Mouse (Mus musculus) brain, embryonic 14.5 days (tissue): ENCODE measurements around the gene Capn13. TPM values are rescaled to one million over a fixed set of nuclear protein-coding genes. Genes with fewer than 3 reads are reported as not detected.
A peak's percentile ranks its signal among the peaks of the same experiment; 100 is the strongest.

ENCODE experiments used
- DNase-seq: peaks from one replicate; pipeline ENCODE4 v3.0.0-alpha.2; 2011; ENCODE audit warnings: low read depth
- CTCF ChIP-seq: fragments of 200-500 bp; IDR thresholded peaks from 2 replicates; pipeline ENCODE4 v1.5.1; 2012; ENCODE audit warnings: inconsistent platforms, mild to moderate bottlenecking, moderate library complexity, borderline replicate concordance; ENCODE audit not compliant: insufficient read depth, insufficient read length; ENCODE audit errors: extremely low read depth
- POLR2A ChIP-seq: fragments of 200-500 bp; IDR thresholded peaks from 2 replicates; pipeline ENCODE4 v1.6.1; 2012; ENCODE audit warnings: mild to moderate bottlenecking, inconsistent platforms, borderline replicate concordance; ENCODE audit not compliant: poor library complexity, insufficient read depth, insufficient read length, severe bottlenecking; ENCODE audit errors: extremely low read depth
- polyA plus RNA-seq: library from polyadenylated mRNA; depleted of rRNA; stranded (reverse); fragments of >200 nt; gene quantifications from 2 replicates; pipeline ENCODE4 v1.2.3, GENCODE M21; 2012; rRNA removed

Gene Capn13
- polyA plus RNA-seq = not detected in 2 replicates

DNA sequence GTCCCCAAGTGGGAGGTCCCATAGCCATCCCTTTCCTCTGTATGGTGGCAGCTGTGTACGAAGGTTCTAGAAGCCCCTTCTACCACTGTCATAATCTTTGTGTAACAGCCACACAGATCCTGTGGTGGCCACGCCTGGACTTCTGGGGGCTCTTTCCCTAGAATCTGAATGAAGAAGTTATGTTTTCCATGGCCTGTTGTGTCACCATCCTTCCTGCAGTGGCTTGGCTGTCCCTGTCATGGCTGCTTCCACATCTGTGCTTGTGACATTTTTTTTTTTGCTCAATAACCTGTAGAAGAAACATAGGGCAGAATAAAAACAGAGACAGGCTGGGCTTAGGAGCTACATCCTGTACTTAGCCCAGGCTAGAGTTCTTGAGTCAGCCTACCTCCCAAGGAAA lies at the start of gene Capn13:
Gene Capn13, minus strand, starts transcription at position 5 of the 400 bp plus-strand sequence.
- no peak for TF ChIP-seq CTCF
- TF ChIP-seq POLR2A = no peak
- DNase-seq = no peak

GRCm38 (mm10) chr17:73449104-73449503 lies 48.4 kb upstream of the Capn13 start:
- TF ChIP-seq POLR2A = no peak
- TF ChIP-seq CTCF = no peak
- DNase-seq = no peak

GRCm38 (mm10) chr17:73440798-73441197 lies 40.1 kb upstream of the Capn13 start:
- TF ChIP-seq CTCF (no peak), POLR2A (no peak)
- no peak for DNase-seq

GRCm38 (mm10) chr17:73432564-73433006 lies 31.9 kb upstream of the Capn13 start:
- TF ChIP-seq POLR2A (no peak), CTCF (no peak)
- no peak for DNase-seq

GRCm38 (mm10) chr17:73432058-73432457 lies 31.4 kb upstream of the Capn13 start:
- DNase-seq = no peak
- TF ChIP-seq CTCF (no peak), POLR2A (no peak)

- TF ChIP-seq POLR2A = no peak
- TF ChIP-seq CTCF = no peak
- DNase-seq = peak; percentile 69
These were observed 16.7 kb upstream of the Capn13 start for GRCm38 (mm10) chr17:73417382-73417781.

DNA sequence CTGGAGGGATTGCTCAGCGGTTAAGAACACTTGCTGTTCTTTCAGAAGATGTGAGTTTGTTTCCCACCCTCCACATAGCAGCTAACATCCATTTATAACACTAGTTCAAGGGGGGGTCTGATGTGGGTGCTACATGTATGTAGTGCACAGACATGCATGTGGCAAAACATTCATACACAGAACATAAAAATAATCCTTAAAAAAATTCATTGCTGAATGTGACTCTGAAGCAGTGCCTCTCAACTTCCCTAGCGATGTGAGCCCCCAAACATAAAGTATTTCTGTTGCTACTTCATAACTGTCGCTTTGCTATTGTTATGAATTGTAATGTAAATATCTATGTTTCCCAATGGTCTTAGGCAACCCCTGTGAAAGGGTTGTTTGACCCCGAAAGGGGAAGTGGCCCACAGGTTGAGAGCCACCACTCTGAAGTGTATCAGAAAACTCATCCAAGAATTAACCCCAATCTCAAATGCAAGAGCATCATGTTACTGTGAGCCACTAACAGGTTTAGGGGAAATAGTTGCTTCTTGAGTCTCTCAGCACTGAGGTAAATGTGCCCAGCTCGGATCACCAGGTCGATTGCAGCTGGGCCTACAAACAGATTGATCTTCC lies 15.6 kb upstream of the Capn13 start:
- DNase-seq = no peak
- TF ChIP-seq POLR2A (no peak), CTCF (no peak)

GRCm38 (mm10) chr17:73411817-73412216 lies 11.2 kb upstream of the Capn13 start:
- no peak for TF ChIP-seq CTCF
- no peak for TF ChIP-seq POLR2A
- no peak for DNase-seq

GRCm38 (mm10) chr17:73401272-73401671 lies 606 bp upstream of the Capn13 start:
- TF ChIP-seq POLR2A (no peak), CTCF (no peak)
- no peak for DNase-seq

DNA sequence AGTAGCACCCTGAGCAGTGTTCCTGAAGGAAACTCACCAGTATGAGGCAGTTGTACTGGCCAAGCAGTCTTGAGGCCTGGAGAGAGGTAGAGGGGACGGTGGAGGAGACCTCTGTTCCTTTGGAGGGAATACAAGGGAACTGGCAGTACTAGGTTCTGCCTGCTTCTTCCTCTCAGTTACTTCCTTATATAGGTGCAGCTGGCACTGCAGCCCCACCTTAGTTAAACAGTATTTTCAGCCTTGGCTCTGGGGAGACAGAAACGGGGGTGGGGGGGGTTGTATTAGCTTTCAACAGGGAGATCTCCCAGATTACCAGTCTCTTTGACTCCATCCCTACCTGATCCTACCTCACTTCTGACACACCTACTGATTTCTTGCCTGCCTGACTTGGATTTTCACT lies 1.5 kb downstream of the Capn13 start:
- DNase-seq = no peak

GRCm38 (mm10) chr17:73393361-73393760 lies 7.3 kb downstream of the Capn13 start:
- TF ChIP-seq POLR2A = no peak
- no peak for TF ChIP-seq CTCF
- DNase-seq = no peak

More for the DNA sequence above, 1.5 kb downstream of the Capn13 start:
- TF ChIP-seq CTCF (no peak), POLR2A (no peak)

DNA sequence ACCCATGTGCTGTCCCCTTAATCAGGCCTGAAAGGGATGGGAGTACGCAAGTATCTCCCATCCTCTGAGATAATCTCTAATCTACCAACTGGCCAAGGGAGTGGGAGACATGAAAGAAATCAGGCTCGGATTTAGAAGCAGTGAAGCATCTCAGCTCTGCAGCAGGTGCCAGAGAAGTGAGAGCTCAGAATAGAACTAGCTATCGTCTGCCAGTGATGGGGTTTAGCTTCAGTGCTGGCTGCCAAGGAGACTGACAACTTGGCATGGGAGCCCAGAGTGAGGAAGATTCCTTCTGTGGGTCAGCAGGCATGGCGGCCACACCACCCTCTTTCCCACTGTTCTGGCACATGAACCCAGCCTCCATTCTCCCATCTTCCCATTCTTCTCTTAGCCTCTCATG lies 8.9 kb downstream of the Capn13 start:
- no peak for TF ChIP-seq POLR2A
- TF ChIP-seq CTCF = no peak
- peak; percentile 52 for DNase-seq
